Mouse (Mus musculus): ENCODE data around the gene Tor3a. TPM values are rescaled to one million over a fixed set of nuclear protein-coding genes. Genes with fewer than 3 reads are reported as not detected.

The Tor3a gene
- total and polyA plus RNA-seq, 2 experiments = 3.9 to 4.4 TPM

DNA sequence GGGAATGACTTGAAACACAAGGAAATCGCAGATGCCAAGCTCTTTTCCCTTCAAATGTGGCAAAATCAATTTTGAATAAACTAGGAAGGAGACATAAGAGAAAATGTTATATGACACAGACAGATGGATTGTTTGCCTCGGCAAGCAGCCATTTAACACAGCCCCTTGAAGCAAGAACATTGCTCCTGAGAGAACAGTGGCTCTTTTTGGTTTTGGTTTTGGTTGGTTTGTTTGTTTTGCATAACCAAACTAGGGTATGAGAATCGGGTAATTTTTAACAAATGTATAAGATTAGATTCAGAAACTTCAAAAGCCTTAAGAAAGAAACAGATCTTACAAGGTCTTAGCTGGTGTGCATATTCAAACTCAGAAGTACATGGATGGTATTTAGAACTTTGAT, 53.2 kb downstream of the Tor3a start:
- no peak overlapping the region for H3K9ac ChIP-seq (ENCODE audit: low read depth, low read length)
- H3K36me3 ChIP-seq (ENCODE audit: control insufficient read depth, insufficient read depth, low read length) = peaks cover 6% of the 10 kb centered on the region; the same call in 1 of the 2 replicates
- 60% methylated on average over 3 of the region's 3 CpGs for WGBS

DNA sequence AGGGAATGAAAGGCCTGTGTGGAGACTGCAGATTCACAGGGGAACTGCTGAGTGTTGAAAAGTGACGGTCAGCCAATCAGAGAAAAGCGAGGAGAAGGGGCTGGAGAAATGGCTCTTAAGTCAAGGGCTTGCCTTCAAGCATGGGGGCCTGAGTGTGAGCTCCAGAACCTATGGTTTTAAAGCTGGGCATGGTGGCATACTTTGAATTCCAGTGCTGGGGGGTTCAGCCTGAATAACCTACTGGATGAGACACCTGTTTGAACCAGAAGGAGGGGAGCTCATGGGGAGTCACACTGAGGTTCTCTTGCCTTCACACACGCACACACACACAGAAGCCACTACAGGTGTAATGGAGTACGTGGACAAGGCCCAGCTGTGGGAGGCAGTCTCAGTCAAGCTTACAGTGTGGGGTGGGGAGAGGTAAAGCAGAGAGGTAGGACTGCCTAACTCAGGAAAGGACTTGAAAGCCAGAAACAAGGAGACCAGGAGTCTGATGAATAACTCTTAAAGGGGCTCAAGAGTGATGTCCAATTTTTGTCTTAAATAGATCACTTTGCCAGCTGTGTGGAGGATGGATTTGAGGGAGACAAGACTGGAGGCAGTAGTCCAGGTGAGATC, 53.8 kb downstream of the Tor3a start:
- H3K4me1 ChIP-seq (ENCODE audit: control insufficient read depth, insufficient read depth, low read length) = peaks cover 7% of the 10 kb centered on the region; the same call in 1 of the 2 replicates
- peaks cover 6% of the 10 kb centered on the region; the same call in 1 of the 2 replicates for H3K36me3 ChIP-seq (ENCODE audit: control insufficient read depth, insufficient read depth, low read length)
- no peaks in the 10 kb centered on the region for H3K27me3 ChIP-seq (ENCODE audit: control insufficient read depth, insufficient read depth, low read length)
- no peak overlapping the region for H3K4me3 ChIP-seq (ENCODE audit: insufficient read depth, low read depth, low read length)
- WGBS = over 99% methylated on average over 4 of the region's 4 CpGs
- no peak overlapping the region for H3K9ac ChIP-seq (ENCODE audit: low read depth, low read length)
- no peaks in the 10 kb centered on the region; the same call in 1 of the 2 replicates for H3K79me2 ChIP-seq (ENCODE audit: control insufficient read depth, insufficient read depth, low read length)
- DNase-seq (ENCODE audit: extremely low read depth, low read depth, low spot score) = no peak
- H3K27ac ChIP-seq (replicated peaks; ENCODE audit: insufficient read depth, low read depth, low read length) = no peak overlapping the region
- TF ChIP-seq POLR2A (IDR thresholded peaks at IDR 0.05; ENCODE audit: extremely low read depth, insufficient read depth, low read length) (no peak), CTCF (IDR thresholded peaks at IDR 0.05; ENCODE audit: low read depth, low read length) (no peak)

More for the DNA sequence above, 53.2 kb downstream of the Tor3a start:
- no peak overlapping the region for H3K4me3 ChIP-seq (ENCODE audit: insufficient read depth, low read depth, low read length)
- TF ChIP-seq POLR2A (IDR thresholded peaks at IDR 0.05; ENCODE audit: extremely low read depth, insufficient read depth, low read length) (no peak), CTCF (IDR thresholded peaks at IDR 0.05; ENCODE audit: low read depth, low read length) (no peak)
- no peak overlapping the region for H3K27ac ChIP-seq (replicated peaks; ENCODE audit: insufficient read depth, low read depth, low read length)
- H3K4me1 ChIP-seq (ENCODE audit: control insufficient read depth, insufficient read depth, low read length) = peaks cover 5% of the 10 kb centered on the region; the same call in 1 of the 2 replicates
- no peaks in the 10 kb centered on the region for H3K27me3 ChIP-seq (ENCODE audit: control insufficient read depth, insufficient read depth, low read length)
- no peaks in the 10 kb centered on the region; the same call in 1 of the 2 replicates for H3K79me2 ChIP-seq (ENCODE audit: control insufficient read depth, insufficient read depth, low read length)
- DNase-seq (ENCODE audit: extremely low read depth, low read depth, low spot score) = no peak

DNA sequence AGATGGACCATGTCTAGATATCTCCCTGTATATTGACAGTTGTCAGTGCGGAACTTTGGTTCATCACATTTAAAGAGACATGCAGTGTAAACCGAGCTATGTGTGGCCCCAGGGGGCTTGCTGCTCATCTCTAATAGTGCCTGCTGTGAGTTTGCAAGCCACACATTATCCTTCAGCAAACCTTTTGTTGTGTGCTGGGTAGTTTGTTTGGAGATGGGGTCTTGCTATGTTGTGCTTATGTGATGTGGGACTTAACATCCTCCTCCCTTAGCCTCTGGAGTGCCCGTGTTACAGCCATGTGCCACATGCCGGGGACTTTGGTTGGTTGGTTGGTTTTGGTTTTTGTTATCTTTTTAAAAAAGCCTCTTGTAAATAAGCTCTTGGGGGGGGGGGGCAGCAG, 56.3 kb downstream of the Tor3a start:
- Histone ChIP-seq H3K27ac (replicated peaks; ENCODE audit: insufficient read depth, low read depth, low read length) (no peak overlapping the region), H3K9ac (ENCODE audit: low read depth, low read length) (no peak overlapping the region), H3K79me2 (ENCODE audit: control insufficient read depth, insufficient read depth, low read length) (peaks cover 3% of the 10 kb centered on the region; the same call in 1 of the 2 replicates), H3K36me3 (ENCODE audit: control insufficient read depth, insufficient read depth, low read length) (peaks cover 3% of the 10 kb centered on the region; the same call in 1 of the 2 replicates), H3K4me3 (ENCODE audit: insufficient read depth, low read depth, low read length) (no peak overlapping the region), H3K4me1 (ENCODE audit: control insufficient read depth, insufficient read depth, low read length) (peaks cover 5% of the 10 kb centered on the region; the same call in 1 of the 2 replicates), H3K27me3 (ENCODE audit: control insufficient read depth, insufficient read depth, low read length) (no peaks in the 10 kb centered on the region)
- WGBS = 82% methylated on average over 4 of the region's 4 CpGs
- no peak for DNase-seq (ENCODE audit: extremely low read depth, low read depth, low spot score)
- TF ChIP-seq CTCF (IDR thresholded peaks at IDR 0.05; ENCODE audit: low read depth, low read length) = no peak
- TF ChIP-seq POLR2A (IDR thresholded peaks at IDR 0.05; ENCODE audit: extremely low read depth, insufficient read depth, low read length) = no peak

DNA sequence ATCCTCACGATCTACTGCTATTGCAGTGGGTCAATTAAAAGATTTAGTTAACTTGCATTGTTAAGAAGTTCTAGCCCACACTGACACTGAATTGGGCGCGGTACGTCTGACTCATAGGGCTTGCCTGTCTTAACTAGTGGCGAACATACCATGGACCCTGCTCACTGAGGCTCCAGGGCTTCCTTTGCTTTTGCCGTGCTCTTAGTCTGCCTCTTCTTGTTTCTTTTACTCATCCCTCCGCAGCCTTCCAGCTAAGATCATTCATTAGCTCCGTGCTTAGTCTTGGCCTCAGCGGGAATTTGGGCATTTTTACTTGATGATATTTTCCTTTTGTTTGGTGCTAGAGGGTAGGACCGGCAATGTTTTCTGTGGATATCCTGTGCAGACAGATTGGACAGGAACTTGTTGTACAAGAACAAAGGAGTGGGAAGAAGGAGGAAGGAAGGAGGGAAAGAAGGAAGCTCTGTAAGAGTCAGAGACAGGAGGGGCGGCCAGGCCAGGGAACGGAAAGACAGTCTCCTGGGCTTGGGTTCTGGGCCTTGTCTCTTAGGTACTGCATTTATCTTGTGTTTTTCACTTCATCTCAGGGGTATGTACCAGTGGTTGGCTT, 57.1 kb downstream of the Tor3a start:
- H3K27me3 ChIP-seq (ENCODE audit: control insufficient read depth, insufficient read depth, low read length) = no peaks in the 10 kb centered on the region
- H3K4me1 ChIP-seq (ENCODE audit: control insufficient read depth, insufficient read depth, low read length) = peaks cover 5% of the 10 kb centered on the region; the same call in 1 of the 2 replicates
- H3K27ac ChIP-seq (replicated peaks; ENCODE audit: insufficient read depth, low read depth, low read length) = no peak overlapping the region
- no peak overlapping the region for H3K9ac ChIP-seq (ENCODE audit: low read depth, low read length)
- H3K4me3 ChIP-seq (ENCODE audit: insufficient read depth, low read depth, low read length) = no peak overlapping the region
- 59% methylated on average over 12 of the region's 12 CpGs for WGBS
- no peak for DNase-seq (ENCODE audit: extremely low read depth, low read depth, low spot score)
- peaks cover 3% of the 10 kb centered on the region; the same call in 1 of the 2 replicates for H3K79me2 ChIP-seq (ENCODE audit: control insufficient read depth, insufficient read depth, low read length)
- TF ChIP-seq CTCF (IDR thresholded peaks at IDR 0.05; ENCODE audit: low read depth, low read length) (no peak), POLR2A (IDR thresholded peaks at IDR 0.05; ENCODE audit: extremely low read depth, insufficient read depth, low read length) (no peak)
- H3K36me3 ChIP-seq (ENCODE audit: control insufficient read depth, insufficient read depth, low read length) = no peaks in the 10 kb centered on the region

DNA sequence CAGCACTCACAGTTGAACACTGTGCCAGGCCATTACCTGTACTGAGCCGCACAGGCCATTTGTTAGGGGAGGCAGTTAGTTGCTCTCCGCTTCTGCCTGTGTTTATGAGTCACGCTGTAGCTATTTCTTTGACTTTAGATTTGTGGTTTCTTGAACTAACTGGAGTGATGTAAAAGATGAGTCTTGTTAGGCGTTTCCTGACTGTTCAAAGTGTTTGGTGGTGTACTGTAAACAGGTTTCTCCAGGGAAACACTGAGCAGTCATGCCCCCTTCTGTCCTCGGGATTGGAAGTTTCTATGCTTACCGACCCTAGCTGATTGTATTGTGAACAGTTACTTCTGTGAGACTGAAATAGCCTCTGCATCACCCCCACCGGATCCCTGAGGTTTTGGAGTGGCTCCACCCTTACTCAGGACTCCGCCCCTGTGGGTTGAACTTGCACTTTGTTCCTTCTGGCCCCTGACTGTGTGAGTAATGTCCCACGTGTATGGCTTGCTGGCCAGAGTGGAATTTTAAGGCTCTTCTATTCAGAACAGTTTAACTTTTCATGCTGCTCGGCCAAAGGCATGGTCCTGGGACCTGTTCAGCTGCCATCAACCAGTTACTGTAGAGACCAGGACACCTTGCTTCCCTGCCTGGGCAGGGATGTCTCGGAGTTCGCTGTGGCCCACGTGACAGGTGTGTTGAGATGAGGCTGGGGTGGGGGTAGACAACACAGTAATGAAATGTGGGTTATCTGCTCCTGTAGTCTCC, 58.6 kb downstream of the Tor3a start:
- no peak for TF ChIP-seq CTCF (IDR thresholded peaks at IDR 0.05; ENCODE audit: low read depth, low read length)
- TF ChIP-seq POLR2A (IDR thresholded peaks at IDR 0.05; ENCODE audit: extremely low read depth, insufficient read depth, low read length) = no peak
- peak overlapping the region; percentile 38 for H3K4me3 ChIP-seq (ENCODE audit: insufficient read depth, low read depth, low read length)
- H3K4me1 ChIP-seq (ENCODE audit: control insufficient read depth, insufficient read depth, low read length) = peaks cover 5% of the 10 kb centered on the region; the same call in 1 of the 2 replicates
- peaks cover 3% of the 10 kb centered on the region; the same call in 1 of the 2 replicates for H3K79me2 ChIP-seq (ENCODE audit: control insufficient read depth, insufficient read depth, low read length)
- H3K27me3 ChIP-seq (ENCODE audit: control insufficient read depth, insufficient read depth, low read length) = no peaks in the 10 kb centered on the region
- no peaks in the 10 kb centered on the region for H3K36me3 ChIP-seq (ENCODE audit: control insufficient read depth, insufficient read depth, low read length)
- H3K27ac ChIP-seq (replicated peaks; ENCODE audit: insufficient read depth, low read depth, low read length) = peak overlapping the region; percentile 13
- peak overlapping the region; percentile 45 for H3K9ac ChIP-seq (ENCODE audit: low read depth, low read length)
- 18% methylated on average over 13 of the region's 13 CpGs for WGBS
- peak; percentile 87 for DNase-seq (ENCODE audit: extremely low read depth, low read depth, low spot score)
